Mouse (Mus musculus): ENCODE data around the gene Nlk. TPM values are rescaled to one million over a fixed set of nuclear protein-coding genes. Genes with fewer than 3 reads are reported as not detected.

Gene Nlk
- polyA plus RNA-seq, 1 experiment from 2014 or later = 25.3 TPM

DNA sequence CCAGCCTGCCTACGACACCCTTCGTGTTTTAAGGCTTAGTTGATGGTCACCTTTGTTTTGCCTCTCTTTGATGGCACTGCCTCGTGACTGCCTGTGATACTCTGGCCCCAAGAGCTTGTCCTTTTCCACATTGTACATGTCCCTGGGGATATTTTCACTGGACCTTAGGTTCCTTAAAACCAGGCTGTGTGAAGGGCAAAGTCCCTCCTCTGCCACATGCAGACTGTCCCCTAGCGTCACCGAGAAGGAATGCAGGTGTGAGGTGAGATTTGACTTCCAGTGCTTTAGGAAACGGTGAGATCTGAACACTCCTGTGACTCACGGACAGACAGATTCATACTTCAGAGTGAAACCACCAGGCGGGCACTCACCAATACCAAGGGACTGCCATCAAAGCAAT is 139.9 kb downstream of the Nlk start:
- Histone ChIP-seq H3K4me2 (replicated peaks) (no peak overlapping the region), H3K36me3 (no peaks in the 10 kb centered on the region), H3K9ac (no peak overlapping the region), H3K27ac (peak overlapping the region; percentile 62; the same call in 1 of the 2 replicates), H3K27me3 (no peaks in the 10 kb centered on the region), H3K4me1 (no peaks in the 10 kb centered on the region; the same call in 1 of the 2 replicates), H3K4me3 (no peak overlapping the region), H3K9me3 (replicated peaks) (peaks cover 5% of the 10 kb centered on the region; the same call in 1 of the 2 replicates)
- no peak for ATAC-seq (ENCODE audit: low FRiP score)
- 54% methylated on average over 8 of the region's 8 CpGs for WGBS

DNA sequence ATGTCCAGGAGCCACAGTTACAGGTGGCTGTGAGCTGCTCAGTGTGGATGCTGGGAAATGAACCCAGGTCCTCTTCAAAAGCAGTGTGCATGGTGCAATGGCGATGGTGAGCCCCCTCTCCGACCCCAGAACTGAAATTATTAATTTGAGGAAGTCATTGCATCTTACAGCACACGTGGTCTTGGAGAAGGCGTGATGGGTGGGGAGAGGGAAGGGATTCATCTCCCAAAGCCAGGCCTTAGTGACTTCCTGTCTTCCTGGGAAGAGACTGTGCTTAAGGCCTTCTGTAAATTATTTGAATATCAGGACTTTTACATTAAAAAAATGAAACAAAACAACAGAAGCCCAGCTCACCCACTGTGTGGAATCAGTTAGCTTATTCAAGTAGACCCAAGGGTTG is 141.1 kb downstream of the Nlk start:
- H3K4me2 ChIP-seq (replicated peaks) = no peak overlapping the region
- no peaks in the 10 kb centered on the region for H3K36me3 ChIP-seq
- WGBS = 85% methylated on average over 4 of the region's 4 CpGs
- no peak overlapping the region for H3K4me3 ChIP-seq
- no peak overlapping the region for H3K9ac ChIP-seq
- H3K27ac ChIP-seq = no peak overlapping the region
- peaks cover 2% of the 10 kb centered on the region for H3K4me1 ChIP-seq
- H3K9me3 ChIP-seq (replicated peaks) = peaks cover 5% of the 10 kb centered on the region; the same call in 1 of the 2 replicates
- no peak for ATAC-seq (ENCODE audit: low FRiP score)
- no peaks in the 10 kb centered on the region for H3K27me3 ChIP-seq

DNA sequence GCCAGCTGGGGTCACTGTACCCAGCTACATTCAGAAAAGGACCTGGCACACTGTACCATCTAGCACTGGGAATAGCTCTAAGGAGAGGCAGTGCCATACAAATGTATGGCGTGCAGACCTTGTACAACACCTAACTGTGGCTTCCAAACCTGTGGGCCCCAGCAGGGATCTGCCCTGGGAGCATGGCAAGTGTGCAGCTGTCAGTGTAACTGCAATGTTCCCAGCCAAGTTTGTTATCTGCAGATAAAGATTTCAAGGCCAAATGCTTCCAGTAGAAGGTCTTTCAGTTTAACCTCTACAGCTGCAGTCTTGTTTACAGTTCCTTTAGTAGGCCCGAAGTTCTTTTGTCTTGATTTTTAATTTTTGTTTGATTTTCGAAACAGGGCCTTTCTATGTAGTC is 141.6 kb downstream of the Nlk start:
- H3K4me1 ChIP-seq = peaks cover 3% of the 10 kb centered on the region
- ATAC-seq (ENCODE audit: low FRiP score) = no peak
- H3K27me3 ChIP-seq = no peaks in the 10 kb centered on the region
- no peak overlapping the region for H3K9ac ChIP-seq
- H3K4me3 ChIP-seq = no peak overlapping the region
- peaks cover 5% of the 10 kb centered on the region; the same call in 1 of the 2 replicates for H3K9me3 ChIP-seq (replicated peaks)
- 82% methylated on average over 3 of the region's 3 CpGs for WGBS
- no peaks in the 10 kb centered on the region for H3K36me3 ChIP-seq
- no peak overlapping the region for H3K27ac ChIP-seq
- H3K4me2 ChIP-seq (replicated peaks) = no peak overlapping the region

DNA sequence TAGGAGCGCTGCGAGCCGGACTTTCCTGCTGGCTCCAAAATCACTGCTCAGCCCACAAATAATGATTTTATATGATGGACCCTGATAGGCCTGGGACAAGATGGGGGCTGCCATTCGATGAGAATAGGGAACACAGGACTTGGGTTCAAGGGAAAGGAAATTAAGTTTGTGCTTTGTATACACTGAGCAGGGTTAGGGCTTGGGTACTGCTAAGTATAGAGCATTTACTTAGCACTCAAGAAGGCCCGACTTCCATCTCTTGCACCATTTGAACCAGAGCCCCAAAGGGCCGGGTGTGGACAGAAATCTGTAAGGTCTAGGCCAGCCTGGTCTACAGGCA is 146.1 kb downstream of the Nlk start:
- Histone ChIP-seq H3K27ac (peak overlapping the region; percentile 81), H3K4me1 (peaks cover 24% of the 10 kb centered on the region), H3K9ac (peak overlapping the region; percentile 53), H3K9me3 (replicated peaks) (peaks cover 5% of the 10 kb centered on the region; the same call in 1 of the 2 replicates), H3K27me3 (no peaks in the 10 kb centered on the region), H3K4me3 (peak overlapping the region; percentile 56), H3K4me2 (replicated peaks) (peak overlapping the region; percentile 79), H3K36me3 (no peaks in the 10 kb centered on the region)
- WGBS = 38% methylated on average over 6 of the region's 6 CpGs
- peak; percentile 58 for ATAC-seq (ENCODE audit: low FRiP score)

DNA sequence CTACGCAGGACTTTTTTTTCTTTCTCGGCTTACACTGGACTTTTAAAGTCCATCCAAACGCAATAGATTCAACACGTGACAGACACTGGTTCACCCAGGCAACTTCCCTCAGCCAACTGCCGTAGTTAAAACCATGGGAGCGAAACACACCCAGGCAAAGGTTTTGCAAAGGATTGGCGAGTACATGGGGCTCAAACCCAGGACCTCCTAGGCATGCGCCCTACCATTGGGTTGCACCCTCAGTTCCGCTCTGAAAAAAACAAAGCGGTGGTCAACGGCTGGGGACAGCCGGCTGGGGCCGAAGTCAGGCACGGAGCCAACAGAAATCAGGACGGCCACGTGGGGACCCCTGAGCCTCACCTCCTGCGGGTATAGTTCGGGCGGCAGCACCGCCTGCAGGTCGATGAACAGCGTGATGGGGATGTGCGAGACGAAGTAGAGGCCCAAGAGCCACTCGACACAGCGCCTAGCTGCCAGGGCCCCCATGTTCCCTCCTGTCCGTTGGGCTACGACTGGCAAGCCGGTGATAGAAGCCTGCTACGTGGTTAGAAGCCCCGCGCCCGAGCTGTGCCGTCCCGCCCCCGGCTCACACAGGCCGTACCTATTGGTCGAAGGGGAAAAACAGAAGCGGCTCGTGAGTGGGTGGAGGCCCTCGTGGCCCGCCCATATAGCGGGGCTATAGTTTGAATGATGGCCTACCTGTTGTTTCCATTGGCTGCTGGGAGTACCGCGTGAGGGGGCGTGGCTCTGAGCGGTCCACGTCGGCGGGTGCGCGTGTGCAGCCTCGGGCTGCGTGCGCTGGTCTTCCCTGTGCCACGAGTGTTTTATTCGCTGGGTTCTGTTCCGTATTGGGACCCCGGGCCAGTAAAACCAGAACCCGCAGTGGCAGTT is 146.8 kb downstream of the Nlk start, which contains the start of gene Tmem97:
Gene Tmem97, minus strand, starts transcription at position 610 of the 891 bp plus-strand sequence.
- Histone ChIP-seq H3K4me1 (peaks cover 24% of the 10 kb centered on the region), H3K4me2 (replicated peaks) (peak within 1 kb of the TSS; percentile 79), H3K27me3 (no peaks in the 10 kb centered on the region), H3K9me3 (replicated peaks) (peaks cover 5% of the 10 kb centered on the region; the same call in 1 of the 2 replicates), H3K27ac (peak within 1 kb of the TSS; percentile 81), H3K9ac (peak within 1 kb of the TSS; percentile 65), H3K4me3 (peak within 1 kb of the TSS; percentile 56), H3K36me3 (peaks cover 3% of the 10 kb centered on the region; the same call in 1 of the 2 replicates)
- peak; percentile 100 for ATAC-seq (ENCODE audit: low FRiP score)
- WGBS = under 1% methylated on average over 60 of the region's 60 CpGs

DNA sequence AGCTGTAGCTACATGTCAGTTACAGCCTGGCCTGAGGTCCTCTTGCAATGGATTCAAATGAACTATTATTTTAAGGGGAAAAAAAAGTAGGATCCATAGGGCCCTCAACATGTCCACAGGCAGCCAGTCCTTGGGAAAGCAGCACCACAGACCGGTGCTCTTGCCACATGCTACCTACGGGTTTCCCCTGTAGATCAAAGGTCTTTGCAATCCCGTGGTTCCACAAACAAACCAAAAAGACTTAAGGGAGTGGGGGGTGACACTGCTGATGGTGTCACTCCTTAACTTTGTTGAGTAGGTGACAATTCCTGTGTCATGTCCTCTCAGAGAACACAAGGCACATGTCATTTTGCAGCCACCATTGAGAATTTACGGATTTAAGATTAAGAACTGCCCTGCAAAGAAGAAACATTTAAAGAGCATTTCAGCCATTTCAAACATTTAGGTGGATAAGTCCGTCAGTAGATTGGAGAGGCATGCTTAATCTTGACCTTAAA is 147.6 kb downstream of the Nlk start:
- peaks cover 24% of the 10 kb centered on the region for H3K4me1 ChIP-seq
- WGBS = 21% methylated on average over 5 of the region's 5 CpGs
- H3K4me3 ChIP-seq = peak overlapping the region; percentile 56
- peaks cover 5% of the 10 kb centered on the region; the same call in 1 of the 2 replicates for H3K9me3 ChIP-seq (replicated peaks)
- ATAC-seq (ENCODE audit: low FRiP score) = no peak
- no peak overlapping the region for H3K27ac ChIP-seq
- peak overlapping the region; percentile 65; the same call in 1 of the 2 replicates for H3K9ac ChIP-seq
- H3K4me2 ChIP-seq (replicated peaks) = peak overlapping the region; percentile 79
- no peaks in the 10 kb centered on the region for H3K27me3 ChIP-seq
- H3K36me3 ChIP-seq = peaks cover 4% of the 10 kb centered on the region; the same call in 1 of the 2 replicates

DNA sequence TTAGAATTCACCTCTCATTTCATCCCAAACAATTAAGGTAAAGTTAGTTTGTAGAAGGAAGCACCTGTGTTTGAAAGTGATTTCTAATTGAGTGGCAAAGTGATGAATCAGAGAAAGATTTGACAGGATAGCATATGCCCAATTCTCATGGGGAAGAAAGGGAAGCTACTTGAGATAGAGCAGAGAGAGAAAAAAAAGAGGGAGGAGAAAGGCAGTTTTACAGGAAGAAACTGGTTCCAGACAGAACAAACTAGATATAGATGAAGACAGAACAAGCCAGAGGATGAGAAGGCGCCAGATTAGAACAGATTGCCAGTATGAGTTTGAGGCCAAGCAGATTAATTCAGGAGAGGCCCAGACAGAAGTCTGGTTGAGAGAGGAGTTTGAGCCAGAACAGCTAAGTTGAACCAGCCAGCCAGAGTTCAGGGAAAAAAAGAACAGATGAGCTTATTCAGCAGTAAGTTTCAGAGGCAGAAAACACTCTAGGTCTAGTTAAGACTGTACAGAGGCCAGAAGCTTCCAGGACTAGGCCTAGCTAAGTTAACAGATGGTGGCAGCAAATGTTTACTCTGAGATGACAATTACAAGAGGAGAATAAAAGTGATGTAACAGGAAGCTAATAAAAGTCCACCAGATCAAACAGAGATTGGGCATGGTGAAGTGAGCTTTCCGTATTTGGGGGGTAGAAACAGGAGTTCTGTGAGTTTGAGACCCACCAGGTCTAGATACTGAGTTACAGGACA is 149.3 kb downstream of the Nlk start:
- Histone ChIP-seq H3K36me3 (peaks cover 16% of the 10 kb centered on the region), H3K27ac (0 out of 2 replicates have a peak overlapping the region, but pooled peaks have one; percentile 4), H3K4me3 (no peak overlapping the region), H3K9ac (no peak overlapping the region), H3K4me1 (peaks cover 24% of the 10 kb centered on the region), H3K4me2 (replicated peaks) (no peak overlapping the region; the same call in 1 of the 2 replicates), H3K27me3 (no peaks in the 10 kb centered on the region), H3K9me3 (replicated peaks) (no peaks in the 10 kb centered on the region)
- no peak for ATAC-seq (ENCODE audit: low FRiP score)
- WGBS = 94% methylated on average over 2 of the region's 2 CpGs

DNA sequence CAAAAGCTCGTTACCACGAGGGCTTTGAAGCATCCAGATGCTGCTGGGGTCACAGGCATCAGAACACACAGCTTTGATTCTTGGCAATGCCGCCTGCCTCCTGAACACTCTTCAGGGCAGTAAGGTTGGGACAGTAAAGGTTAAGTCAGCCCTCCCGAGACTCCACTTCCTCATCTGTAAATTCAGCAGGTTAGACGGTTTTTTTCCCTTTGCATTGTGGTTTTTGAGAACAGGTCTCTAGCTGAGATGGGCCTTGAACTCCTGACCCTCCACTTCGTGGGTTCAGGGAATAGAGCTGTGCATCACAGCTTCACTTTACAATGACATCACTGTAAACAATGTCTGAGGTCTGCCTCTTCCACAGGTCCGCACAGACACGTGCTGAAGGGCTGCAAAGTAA is 152.0 kb downstream of the Nlk start:
- Histone ChIP-seq H3K4me3 (no peak overlapping the region), H3K27ac (no peak overlapping the region), H3K9ac (no peak overlapping the region), H3K4me1 (peaks cover 21% of the 10 kb centered on the region), H3K27me3 (no peaks in the 10 kb centered on the region), H3K4me2 (replicated peaks) (no peak overlapping the region), H3K9me3 (replicated peaks) (no peaks in the 10 kb centered on the region), H3K36me3 (peaks cover 37% of the 10 kb centered on the region)
- no peak for ATAC-seq (ENCODE audit: low FRiP score)
- 74% methylated on average over 8 of the region's 8 CpGs for WGBS

DNA sequence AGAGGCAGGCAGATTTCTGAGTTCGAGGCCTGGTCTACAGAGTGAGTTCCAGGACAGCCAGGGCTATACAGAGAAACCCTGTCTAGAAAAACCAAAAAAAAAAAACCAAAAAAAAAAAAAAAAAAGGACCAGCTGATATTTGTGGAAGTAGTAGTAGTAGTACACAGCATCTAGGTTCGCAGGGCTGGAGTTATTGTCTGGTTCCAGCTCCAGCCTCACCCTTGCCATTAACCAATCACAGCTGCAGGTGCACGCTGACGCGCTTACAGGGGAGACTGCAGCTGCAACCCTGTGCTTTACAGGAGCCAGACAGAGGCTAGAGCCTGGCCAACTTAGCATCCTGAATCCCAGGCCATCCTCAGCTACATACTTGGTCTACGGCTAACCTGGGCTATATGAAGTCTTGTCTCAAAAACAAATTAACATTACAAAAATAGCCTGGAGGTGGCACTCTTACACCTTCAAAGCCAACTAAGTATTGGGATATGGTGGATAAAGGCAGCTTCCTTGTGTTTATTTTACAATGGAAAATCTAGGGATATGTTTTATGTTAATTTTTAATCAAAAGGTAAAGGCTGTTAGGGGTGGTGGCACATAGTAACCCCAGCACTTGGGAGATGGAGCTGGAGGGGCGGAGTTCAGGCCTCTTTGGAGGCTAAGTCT is 152.6 kb downstream of the Nlk start:
- Histone ChIP-seq H3K4me3 (no peak overlapping the region), H3K27ac (no peak overlapping the region), H3K9ac (no peak overlapping the region), H3K27me3 (no peaks in the 10 kb centered on the region), H3K4me1 (peaks cover 17% of the 10 kb centered on the region), H3K36me3 (peaks cover 43% of the 10 kb centered on the region), H3K9me3 (replicated peaks) (no peaks in the 10 kb centered on the region), H3K4me2 (replicated peaks) (no peak overlapping the region)
- ATAC-seq (ENCODE audit: low FRiP score) = no peak
- WGBS = 96% methylated on average over 7 of the region's 7 CpGs

DNA sequence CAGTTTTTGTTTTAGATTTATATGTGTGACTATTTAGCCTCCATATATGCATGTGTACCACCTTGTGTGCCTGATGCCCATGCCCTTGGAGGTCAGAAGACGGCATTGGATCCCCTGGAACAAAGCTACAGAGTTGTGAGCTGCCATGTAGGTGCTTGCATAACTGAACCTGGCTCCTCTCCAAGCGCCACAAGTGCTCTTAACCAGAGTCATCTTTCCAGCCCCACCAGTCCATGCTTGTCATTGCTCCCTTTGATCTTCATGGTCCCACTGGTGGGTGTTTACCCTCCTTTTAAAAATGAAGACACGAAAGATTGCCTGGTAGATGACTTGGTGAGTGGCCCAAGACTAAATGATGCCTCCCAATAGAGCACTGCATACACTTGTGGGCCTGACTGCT is 156.8 kb downstream of the Nlk start:
- peaks cover 53% of the 10 kb centered on the region for H3K36me3 ChIP-seq
- no peak for ATAC-seq (ENCODE audit: low FRiP score)
- 95% methylated on average over 3 of the region's 3 CpGs for WGBS
- no peak overlapping the region for H3K4me3 ChIP-seq
- no peak overlapping the region for H3K4me2 ChIP-seq (replicated peaks)
- no peaks in the 10 kb centered on the region for H3K27me3 ChIP-seq
- no peak overlapping the region for H3K27ac ChIP-seq
- no peak overlapping the region for H3K9ac ChIP-seq
- no peaks in the 10 kb centered on the region for H3K9me3 ChIP-seq (replicated peaks)
- H3K4me1 ChIP-seq = peaks cover 15% of the 10 kb centered on the region

DNA sequence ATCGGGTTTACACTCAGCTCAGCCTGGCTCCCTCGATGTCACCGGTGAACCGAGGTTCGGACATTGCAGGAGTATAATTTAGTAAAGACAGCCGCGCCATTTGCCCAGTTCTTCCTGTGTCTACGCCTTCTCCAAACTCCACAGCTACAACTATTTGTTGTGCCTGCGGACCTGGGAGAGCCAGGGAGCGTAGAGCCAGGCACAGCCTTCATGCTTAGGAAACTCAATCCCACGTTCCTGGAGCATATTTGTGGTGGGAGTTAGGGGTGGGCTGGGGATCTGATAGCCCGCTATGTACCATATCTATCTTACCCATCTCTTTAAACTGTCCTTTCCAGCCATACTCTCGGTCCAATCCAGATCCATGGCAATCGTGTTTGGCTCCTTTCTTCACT is 160.5 kb downstream of the Nlk start:
- Histone ChIP-seq H3K4me1 (peaks cover 25% of the 10 kb centered on the region), H3K27ac (peak overlapping the region; percentile 88), H3K27me3 (no peaks in the 10 kb centered on the region), H3K4me3 (peak overlapping the region; percentile 80), H3K9ac (peak overlapping the region; percentile 89), H3K36me3 (peaks cover 33% of the 10 kb centered on the region), H3K9me3 (replicated peaks) (no peaks in the 10 kb centered on the region), H3K4me2 (replicated peaks) (peak overlapping the region; percentile 88)
- ATAC-seq (ENCODE audit: low FRiP score) = no peak
- 2% methylated on average over 14 of the region's 14 CpGs for WGBS
